Mouse (Mus musculus): ENCODE data around the gene Rabl3. TPM values are rescaled to one million over a fixed set of nuclear protein-coding genes. Genes with fewer than 3 reads are reported as not detected.

Rabl3 gene
- polyA plus RNA-seq, 1 experiment from 2014 or later, result 42.3 TPM

GRCm38 (mm10) chr16:37612013-37612412 lies 72.3 kb downstream of the Rabl3 start:
- no peak overlapping the region for H3K4me2 ChIP-seq (ENCODE audit: low read depth, low read length, severe bottlenecking)
- no peaks in the 10 kb centered on the region for H3K36me3 ChIP-seq (ENCODE audit: control insufficient read depth, insufficient read depth, low read length)
- 92% methylated on average over 5 of the region's 5 CpGs for WGBS
- H3K27ac ChIP-seq (ENCODE audit: low read depth, low read length), result no peak overlapping the region
- H3K9me3 ChIP-seq (ENCODE audit: control insufficient read depth, low read length), result no peaks in the 10 kb centered on the region
- ATAC-seq (replicated peaks; ENCODE audit: low FRiP score) (no peak), DNase-seq (ENCODE audit: low spot score) (no peak)
- H3K4me1 ChIP-seq (replicated peaks; ENCODE audit: control insufficient read depth, insufficient read depth, low read length), result no peaks in the 10 kb centered on the region
- H3K9ac ChIP-seq (ENCODE audit: low read length), result no peak overlapping the region
- H3K4me3 ChIP-seq (ENCODE audit: low read depth, low read length), result no peak overlapping the region
- H3K27me3 ChIP-seq (ENCODE audit: control insufficient read depth, insufficient read depth, low read length), result no peaks in the 10 kb centered on the region

GRCm38 (mm10) chr16:37614540-37614939 lies 74.9 kb downstream of the Rabl3 start:
- no peak overlapping the region for H3K9ac ChIP-seq (ENCODE audit: low read length)
- H3K36me3 ChIP-seq (ENCODE audit: control insufficient read depth, insufficient read depth, low read length), result no peaks in the 10 kb centered on the region
- H3K4me1 ChIP-seq (replicated peaks; ENCODE audit: control insufficient read depth, insufficient read depth, low read length), result no peaks in the 10 kb centered on the region
- DNase-seq (ENCODE audit: low spot score) (no peak), ATAC-seq (replicated peaks; ENCODE audit: low FRiP score) (no peak)
- no peak overlapping the region for H3K4me3 ChIP-seq (ENCODE audit: low read depth, low read length)
- no peaks in the 10 kb centered on the region for H3K27me3 ChIP-seq (ENCODE audit: control insufficient read depth, insufficient read depth, low read length)
- 96% methylated on average over 9 of the region's 9 CpGs for WGBS
- no peaks in the 10 kb centered on the region for H3K9me3 ChIP-seq (ENCODE audit: control insufficient read depth, low read length)
- no peak overlapping the region for H3K4me2 ChIP-seq (ENCODE audit: low read depth, low read length, severe bottlenecking)
- no peak overlapping the region for H3K27ac ChIP-seq (ENCODE audit: low read depth, low read length)

- Histone ChIP-seq H3K9me3 (ENCODE audit: control insufficient read depth, low read length) (no peaks in the 10 kb centered on the region), H3K36me3 (ENCODE audit: control insufficient read depth, insufficient read depth, low read length) (no peaks in the 10 kb centered on the region), H3K4me1 (replicated peaks; ENCODE audit: control insufficient read depth, insufficient read depth, low read length) (no peaks in the 10 kb centered on the region), H3K27me3 (ENCODE audit: control insufficient read depth, insufficient read depth, low read length) (no peaks in the 10 kb centered on the region), H3K4me2 (ENCODE audit: low read depth, low read length, severe bottlenecking) (no peak overlapping the region), H3K9ac (ENCODE audit: low read length) (no peak overlapping the region), H3K27ac (ENCODE audit: low read depth, low read length) (no peak overlapping the region), H3K4me3 (ENCODE audit: low read depth, low read length) (no peak overlapping the region)
- DNase-seq (ENCODE audit: low spot score) (no peak), ATAC-seq (replicated peaks; ENCODE audit: low FRiP score) (no peak)
- 82% methylated on average over 8 of the region's 8 CpGs for WGBS
Observed at GRCm38 (mm10) chr16:37615429-37615828, 75.7 kb downstream of the Rabl3 start.

- no peaks in the 10 kb centered on the region for H3K4me1 ChIP-seq (replicated peaks; ENCODE audit: control insufficient read depth, insufficient read depth, low read length)
- H3K36me3 ChIP-seq (ENCODE audit: control insufficient read depth, insufficient read depth, low read length), result no peaks in the 10 kb centered on the region
- no peaks in the 10 kb centered on the region for H3K27me3 ChIP-seq (ENCODE audit: control insufficient read depth, insufficient read depth, low read length)
- DNase-seq (ENCODE audit: low spot score) (no peak), ATAC-seq (replicated peaks; ENCODE audit: low FRiP score) (no peak)
- no peaks in the 10 kb centered on the region for H3K9me3 ChIP-seq (ENCODE audit: control insufficient read depth, low read length)
- H3K27ac ChIP-seq (ENCODE audit: low read depth, low read length), result no peak overlapping the region
- H3K9ac ChIP-seq (ENCODE audit: low read length), result no peak overlapping the region
- no peak overlapping the region for H3K4me2 ChIP-seq (ENCODE audit: low read depth, low read length, severe bottlenecking)
- H3K4me3 ChIP-seq (ENCODE audit: low read depth, low read length), result no peak overlapping the region
- WGBS, result 82% methylated on average over 8 of the region's 8 CpGs
Observed at GRCm38 (mm10) chr16:37616104-37616503, 76.4 kb downstream of the Rabl3 start.

GRCm38 (mm10) chr16:37617695-37618094 lies 78.0 kb downstream of the Rabl3 start:
- Histone ChIP-seq H3K27ac (ENCODE audit: low read depth, low read length) (no peak overlapping the region), H3K36me3 (ENCODE audit: control insufficient read depth, insufficient read depth, low read length) (no peaks in the 10 kb centered on the region), H3K4me1 (replicated peaks; ENCODE audit: control insufficient read depth, insufficient read depth, low read length) (no peaks in the 10 kb centered on the region), H3K9me3 (ENCODE audit: control insufficient read depth, low read length) (no peaks in the 10 kb centered on the region), H3K4me2 (ENCODE audit: low read depth, low read length, severe bottlenecking) (no peak overlapping the region), H3K9ac (ENCODE audit: low read length) (no peak overlapping the region), H3K4me3 (ENCODE audit: low read depth, low read length) (no peak overlapping the region), H3K27me3 (ENCODE audit: control insufficient read depth, insufficient read depth, low read length) (no peaks in the 10 kb centered on the region)
- ATAC-seq (replicated peaks; ENCODE audit: low FRiP score) (no peak), DNase-seq (ENCODE audit: low spot score) (no peak)
- 49% methylated on average over 3 of the region's 3 CpGs for WGBS

Other genes with a start within 250 kb of the Rabl3 start
- 2.6 and 3.1 TPM in 2 replicates for gene Stxbp5l, start 154.9 kb upstream of the Rabl3 start, polyA plus RNA-seq (2014; fragmentation: Nextera tagmentation; extraction: Ambion mirVana)
- gene Gtf2e1, start 96 bp upstream of the Rabl3 start, polyA plus RNA-seq (2014; fragmentation: Nextera tagmentation; extraction: Ambion mirVana), result 56.5 and 60.9 TPM in 2 replicates
- 0.28 TPM in 1 of 2 replicates, not detected in the other for gene Hgd, start 40.3 kb downstream of the Rabl3 start, polyA plus RNA-seq (2014; fragmentation: Nextera tagmentation; extraction: Ambion mirVana)
- gene Ndufb4, start 114.6 kb downstream of the Rabl3 start, polyA plus RNA-seq (2014; fragmentation: Nextera tagmentation; extraction: Ambion mirVana), result 50.5 and 63.0 TPM in 2 replicates
- gene Fstl1, start 237.0 kb downstream of the Rabl3 start, polyA plus RNA-seq (2014; fragmentation: Nextera tagmentation; extraction: Ambion mirVana), result 171 and 176 TPM in 2 replicates

Measured in forebrain, embryonic 11.5 days (tissue).